Mouse (Mus musculus): ENCODE data around the gene Srsf3.
"Not testable (repeated sequence)": the region's sequence is repeated elsewhere in the genome, so short reads cannot be mapped to it uniquely, and the experiment has no call there.

Srsf3 gene

DNA sequence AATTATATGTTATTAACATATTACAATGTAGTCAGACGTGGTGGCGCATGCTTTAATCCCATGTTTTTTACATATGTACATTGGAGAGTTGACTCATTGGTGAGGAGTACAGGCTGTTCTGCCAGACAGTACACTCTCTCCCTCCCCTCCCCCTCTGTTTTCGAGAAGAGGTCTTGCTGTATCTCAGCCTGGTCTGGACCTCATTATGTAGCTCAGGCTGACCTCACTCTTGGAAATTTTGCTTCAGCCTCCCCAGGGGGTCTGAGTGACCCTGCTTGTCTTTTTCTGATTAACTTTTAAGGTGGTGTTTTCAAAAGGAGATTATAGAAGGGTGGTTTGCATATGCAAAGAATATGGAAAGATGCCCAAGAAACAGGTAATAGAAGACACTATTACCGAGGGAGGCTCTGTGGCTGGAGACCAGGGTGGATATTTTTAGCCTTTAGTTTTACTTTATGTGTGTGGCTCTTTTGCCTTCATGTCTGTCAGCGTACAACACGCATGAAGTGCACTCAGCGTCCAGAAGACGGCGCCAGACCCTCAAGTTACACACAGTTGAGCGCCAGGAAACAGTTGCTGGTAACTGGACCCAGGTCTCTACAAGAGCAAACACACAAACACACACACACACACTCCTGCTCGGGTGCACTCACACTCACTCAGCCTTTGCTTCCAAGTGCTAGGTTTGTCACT lies 14.0 kb upstream of the Srsf3 start:
- no peak for DNase-seq (ENCODE audit: low read depth, low spot score)

DNA sequence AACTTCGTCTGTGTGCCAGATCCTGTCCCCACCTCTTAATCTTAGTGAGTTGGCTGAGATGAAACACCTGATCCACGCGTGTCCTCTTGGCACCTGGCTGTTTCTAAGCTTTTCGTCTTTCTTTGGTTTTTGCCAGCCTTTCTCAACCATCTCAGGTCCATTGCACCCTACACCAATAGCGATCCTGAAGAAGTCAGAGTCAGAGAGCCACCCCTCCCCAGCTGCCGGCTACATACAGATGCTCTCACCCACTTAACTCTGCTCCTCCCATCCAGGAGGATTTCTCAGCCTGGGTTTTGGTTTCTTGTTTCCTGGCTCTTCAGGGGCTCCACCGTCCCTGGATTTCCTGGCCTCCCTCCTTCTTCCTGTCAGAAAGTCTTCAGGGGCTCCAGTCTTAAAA lies 13.0 kb upstream of the Srsf3 start:
- DNase-seq (ENCODE audit: low read depth, low spot score): no peak

DNA sequence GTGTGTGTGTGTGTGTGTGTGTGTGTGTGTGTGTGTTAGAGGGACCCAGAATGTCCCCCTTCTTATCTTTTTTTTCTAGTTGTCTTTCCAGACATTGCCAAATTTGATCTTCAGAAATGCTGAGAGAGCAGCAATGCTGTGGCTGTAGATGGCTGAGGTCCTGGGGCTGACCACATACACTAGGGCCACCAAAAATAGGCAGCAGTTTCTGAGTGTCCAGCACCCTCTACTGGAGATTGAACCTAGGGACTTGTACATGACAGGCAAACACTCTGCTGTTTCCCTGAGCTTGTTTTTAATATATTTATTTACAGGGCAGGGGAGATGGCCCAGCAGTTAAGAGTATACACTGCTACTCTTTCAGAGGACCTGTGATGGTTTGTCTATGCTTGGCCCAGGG lies 12.0 kb upstream of the Srsf3 start:
- DNase-seq (ENCODE audit: low read depth, low spot score): no peak

DNA sequence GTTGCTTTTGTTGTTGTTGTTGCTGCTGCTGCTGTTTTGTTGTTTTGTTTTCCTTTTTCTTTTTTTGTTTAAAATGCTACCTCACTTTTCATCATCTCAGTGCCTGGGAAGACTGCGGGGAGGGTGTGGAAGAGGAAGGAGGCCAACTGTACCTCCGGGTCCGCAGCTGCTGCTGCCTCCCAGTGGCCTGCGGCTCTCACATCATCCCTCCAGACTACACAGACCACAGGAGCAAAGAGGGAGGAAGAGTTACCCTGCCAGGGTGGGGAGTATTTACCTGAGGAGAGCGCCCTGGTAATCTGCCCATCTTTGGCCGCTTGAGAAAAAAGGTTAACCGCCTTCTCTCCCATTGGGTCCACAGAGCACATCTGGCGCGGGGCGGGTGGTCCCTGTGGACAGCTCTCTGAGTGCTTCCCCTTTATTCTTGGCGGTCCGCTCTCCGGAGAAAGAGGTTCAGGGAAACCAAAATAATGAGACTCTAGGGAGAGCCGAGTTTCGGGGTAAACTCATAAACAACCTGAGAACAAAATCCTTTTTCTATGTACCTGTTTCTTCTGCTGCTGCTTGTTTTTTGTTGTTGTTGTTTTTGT lies 10.1 kb upstream of the Srsf3 start:
- DNase-seq (ENCODE audit: low read depth, low spot score): no peak

DNA sequence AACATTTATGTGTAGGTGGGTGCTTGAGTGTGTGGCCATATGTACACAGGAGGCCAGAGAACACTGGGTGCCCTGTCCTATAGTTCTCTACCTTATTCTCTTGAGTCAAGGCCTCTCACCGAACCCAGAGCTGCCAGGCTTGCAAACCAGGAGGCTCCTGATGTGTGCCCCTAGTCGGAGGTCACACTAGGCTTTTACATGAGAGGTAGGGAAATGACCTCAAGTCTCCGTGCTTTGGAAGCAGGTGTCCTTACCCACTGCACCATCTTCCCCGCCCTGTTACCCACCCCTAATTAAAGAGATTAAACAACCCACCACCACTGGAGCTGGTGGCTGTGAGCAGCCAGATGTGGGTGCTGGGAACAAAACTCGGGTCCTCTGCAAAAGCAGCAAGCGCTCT lies 9.1 kb upstream of the Srsf3 start:
- DNase-seq (ENCODE audit: low read depth, low spot score): no peak

DNA sequence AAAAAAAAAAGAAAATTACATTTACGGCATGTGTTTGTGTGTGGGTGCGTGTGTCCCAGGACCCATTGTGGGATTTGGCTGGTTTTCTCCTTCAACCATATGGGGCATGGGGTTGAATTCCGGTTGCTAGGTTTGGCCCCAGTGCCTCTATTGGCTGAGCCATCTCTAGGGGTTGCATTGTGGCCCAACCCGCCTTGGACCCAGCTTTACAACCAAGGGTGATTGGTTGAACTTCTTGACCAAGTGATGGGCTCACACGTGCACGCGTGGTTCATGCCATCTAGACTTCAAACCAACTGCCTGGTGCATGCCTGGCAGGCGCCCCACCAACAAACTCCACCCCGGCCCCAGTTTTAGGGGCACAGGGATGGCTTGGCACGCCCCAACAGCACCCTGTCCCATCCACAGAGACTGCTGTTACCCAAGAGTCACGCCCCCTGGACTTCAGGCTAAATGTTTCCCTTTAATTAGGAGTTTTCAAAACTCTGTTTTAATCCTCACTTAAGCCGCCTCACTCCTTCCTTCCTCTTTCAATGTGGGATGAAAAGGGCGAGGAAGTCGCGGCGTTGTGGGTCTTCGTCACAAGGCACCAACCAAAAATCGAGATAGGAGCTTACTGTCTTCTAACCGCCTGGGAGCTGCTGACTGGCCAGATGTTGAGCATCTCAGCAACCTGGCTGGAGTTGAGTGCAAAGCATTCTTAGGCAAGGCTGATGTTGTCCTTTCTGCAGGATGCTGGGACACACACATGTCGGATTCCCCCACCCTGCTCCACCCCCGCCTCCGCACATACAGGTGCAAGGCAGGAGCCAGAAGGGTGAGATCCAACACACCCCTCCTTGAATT lies 8.2 kb upstream of the Srsf3 start:
- DNase-seq (ENCODE audit: low read depth, low spot score): no peak

DNA sequence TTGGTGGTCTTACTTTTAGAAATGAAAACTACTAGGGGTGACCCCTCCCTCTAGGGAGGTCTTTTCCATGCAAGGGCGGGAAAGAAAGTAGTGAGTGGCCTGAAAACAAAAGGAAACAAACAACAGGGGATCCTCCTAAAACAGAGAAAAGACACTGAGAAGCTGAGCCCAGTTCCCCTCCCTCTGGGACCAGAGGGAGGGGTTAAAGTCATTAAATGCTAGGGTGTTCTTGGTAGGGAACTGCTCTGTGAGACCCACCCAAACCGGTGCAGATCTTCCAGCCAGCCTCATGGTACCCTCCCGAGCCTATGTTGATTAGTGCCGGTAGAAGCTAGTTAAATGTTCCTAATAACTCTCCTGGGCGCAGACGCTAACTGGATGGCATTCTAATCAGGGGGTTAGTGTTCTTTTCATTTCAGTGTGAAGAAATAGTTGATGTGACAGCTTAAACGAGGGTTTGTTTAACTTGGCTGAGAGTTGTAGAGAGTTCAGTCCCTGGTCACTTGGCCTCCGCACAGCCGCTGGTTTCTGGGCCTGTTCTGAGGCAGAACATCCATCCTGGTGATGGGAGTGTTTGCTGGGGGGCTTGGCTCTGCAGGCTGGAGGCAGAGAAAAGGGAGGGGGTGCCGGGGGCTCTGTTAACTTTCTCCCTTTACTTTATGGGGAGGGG lies 7.4 kb upstream of the Srsf3 start:
- DNase-seq (ENCODE audit: low read depth, low spot score): no peak

DNA sequence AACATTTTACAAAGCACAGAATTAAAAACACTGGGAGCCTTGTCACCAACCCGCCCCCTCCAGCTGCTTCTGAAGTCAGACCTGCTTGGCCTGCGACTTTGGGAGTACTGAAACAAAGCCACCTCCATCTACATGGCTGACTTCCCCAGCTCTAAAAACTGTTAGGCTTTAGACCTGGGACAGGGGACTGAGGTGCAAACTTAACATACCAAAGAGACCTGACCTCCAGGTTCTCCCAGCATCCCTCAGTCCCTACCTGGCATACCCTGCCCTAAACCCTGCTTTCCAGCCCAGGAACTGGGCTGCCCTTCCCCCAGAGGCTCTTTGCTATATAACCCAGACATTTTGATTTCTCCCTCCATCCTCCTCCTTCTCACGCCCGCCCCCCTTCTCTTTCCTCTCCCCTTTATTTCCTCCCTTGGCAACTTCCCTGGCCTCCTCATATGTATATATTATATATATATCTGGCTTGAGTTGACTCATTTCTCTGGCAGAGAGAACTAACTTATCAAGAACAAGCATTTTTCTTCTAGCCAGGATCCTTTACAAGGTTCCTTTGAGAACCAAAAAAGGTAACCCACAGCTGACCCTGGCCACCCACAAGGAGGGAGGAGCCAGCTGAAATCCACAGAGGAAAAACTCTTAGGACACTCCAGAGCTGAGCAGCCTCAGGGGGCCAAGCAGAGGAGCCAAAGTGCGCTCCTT lies 5.6 kb upstream of the Srsf3 start:
- no peak for DNase-seq (ENCODE audit: low read depth, low spot score)

DNA sequence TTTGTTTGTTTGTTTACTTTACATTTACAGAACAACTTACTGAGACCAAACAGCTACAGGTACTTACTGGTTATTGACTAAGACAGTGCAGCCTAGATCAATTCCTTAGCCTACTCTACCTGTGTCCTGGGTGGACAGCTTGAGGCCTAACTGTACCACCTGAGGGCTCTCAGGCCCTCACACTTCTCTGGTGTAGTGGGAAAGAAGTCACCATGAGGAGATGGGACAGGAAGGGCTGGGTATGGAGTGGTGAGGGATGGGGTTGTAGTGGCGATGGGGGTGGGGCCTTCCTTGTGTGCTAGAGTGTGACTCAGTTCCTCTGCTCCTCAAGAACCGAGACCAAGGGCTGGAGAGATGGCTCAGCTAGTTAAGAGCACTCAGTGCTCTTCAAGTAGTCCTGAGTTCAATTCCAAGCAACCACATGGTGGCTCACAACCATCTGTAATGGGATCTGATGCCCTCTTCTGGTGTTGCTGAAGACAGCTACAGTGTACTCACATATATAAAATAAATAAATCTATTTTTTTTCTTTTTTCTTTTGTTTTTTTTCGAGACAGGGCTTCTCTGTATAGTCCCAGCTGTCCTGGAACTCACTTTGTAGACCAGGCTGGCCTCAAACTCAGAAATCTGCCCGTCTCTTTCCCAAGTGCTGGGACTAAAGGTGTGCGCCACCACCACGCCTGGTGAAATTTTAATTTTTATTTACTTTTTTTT lies 1.9 kb upstream of the Srsf3 start:
- DNase-seq (ENCODE audit: low read depth, low spot score): no peak

DNA sequence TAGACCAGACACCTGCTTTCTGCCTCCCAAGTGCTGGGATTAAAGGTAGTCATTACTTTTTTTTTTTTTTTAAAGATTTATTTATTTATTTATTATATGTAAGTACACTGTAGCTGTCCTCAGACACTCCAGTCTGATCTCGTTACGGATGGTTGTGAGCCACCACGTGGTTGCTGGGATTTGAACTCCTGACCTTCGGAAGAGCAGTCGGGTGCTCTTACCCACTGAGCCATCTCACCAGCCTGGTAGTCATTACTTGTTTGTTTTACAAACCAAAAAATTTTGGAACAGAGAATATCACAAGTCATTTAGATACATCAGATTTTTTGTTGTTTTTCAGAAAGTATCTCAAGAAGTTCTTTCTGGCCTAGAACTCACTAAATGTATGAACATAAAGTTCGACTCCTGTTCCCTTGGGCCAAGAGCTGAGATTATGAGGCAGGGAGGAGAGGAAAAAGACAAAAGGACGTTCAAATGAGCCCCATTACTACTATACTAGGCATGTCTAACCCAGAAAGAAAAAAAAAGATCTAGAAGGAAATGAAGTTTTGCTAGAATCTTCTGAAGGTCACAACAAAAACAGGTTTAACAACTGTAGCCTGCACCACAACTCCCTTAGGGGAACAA lies 1.2 kb upstream of the Srsf3 start:
- not testable (repeated sequence) for DNase-seq (ENCODE audit: low read depth, low spot score)

DNA sequence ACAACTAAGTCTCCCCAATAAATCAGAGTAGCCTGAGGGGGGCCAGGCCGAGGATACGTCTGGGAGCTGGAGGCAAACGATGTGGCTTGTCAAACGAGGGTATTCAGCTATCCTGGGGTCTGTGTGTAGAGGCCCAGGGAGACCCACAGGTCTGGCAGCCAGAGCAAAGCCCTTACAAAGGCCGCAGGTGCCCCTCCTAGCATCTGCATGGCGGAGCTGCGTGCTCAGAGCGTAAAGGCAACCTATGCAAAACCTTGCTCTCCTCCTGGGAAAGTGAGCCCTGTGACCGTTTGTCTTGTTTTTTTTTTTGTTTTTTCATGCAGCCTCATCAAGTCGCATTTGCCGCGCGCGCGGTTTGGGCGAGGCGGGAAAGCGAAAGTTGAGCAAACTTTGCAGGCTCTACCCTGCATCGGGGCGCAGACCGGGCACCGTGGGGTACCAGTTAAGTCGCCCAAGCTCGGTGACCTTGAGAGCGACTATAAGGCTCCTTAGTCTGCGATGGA lies 606 bp upstream of the Srsf3 start:
- peak; percentile 45 for DNase-seq (ENCODE audit: low read depth, low spot score)

DNA sequence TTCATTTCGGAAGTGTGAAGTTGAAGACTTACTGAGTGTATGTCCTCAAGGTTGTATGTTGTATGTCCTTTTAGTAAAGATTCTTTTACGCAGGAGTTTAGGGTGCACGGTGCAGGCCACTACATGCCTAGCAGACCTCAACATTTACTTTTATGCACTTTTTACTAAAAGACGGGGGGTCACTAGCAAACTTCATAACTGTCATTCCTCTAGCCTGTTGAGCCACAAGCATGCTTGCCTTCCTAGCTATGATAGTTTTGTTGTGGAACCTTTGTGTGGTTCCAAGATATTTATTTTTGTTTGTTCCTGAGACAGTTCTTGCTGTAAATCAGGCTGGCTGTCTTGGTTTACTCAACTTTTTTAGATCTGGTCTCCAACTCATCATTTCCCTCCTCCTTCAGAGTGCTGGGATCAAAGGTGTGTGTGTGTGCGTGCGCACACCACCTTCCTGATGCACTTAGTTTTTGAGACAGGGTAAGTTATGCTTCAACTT lies 1.2 kb downstream of the Srsf3 start:
- DNase-seq (ENCODE audit: low read depth, low spot score): no peak

DNA sequence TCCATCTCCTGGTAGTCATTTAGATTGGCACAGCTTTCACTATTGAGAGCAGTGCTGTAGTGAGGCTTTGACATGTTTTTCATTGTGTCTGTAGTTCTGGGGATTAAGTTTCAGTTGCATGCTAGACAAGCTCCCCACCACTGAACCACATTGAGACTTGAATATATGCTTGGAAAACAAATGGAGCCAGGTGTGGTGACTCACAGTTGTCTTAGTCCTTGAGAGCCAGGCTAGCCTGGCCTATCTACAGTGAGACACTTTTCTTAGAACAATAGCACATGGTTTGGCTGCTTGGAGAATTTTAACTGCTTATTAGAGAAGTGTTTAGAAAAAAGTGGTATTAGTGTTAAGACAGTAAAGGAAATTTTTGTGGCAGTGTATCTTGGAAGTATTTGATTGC lies 1.8 kb downstream of the Srsf3 start:
- DNase-seq (ENCODE audit: low read depth, low spot score): no peak

DNA sequence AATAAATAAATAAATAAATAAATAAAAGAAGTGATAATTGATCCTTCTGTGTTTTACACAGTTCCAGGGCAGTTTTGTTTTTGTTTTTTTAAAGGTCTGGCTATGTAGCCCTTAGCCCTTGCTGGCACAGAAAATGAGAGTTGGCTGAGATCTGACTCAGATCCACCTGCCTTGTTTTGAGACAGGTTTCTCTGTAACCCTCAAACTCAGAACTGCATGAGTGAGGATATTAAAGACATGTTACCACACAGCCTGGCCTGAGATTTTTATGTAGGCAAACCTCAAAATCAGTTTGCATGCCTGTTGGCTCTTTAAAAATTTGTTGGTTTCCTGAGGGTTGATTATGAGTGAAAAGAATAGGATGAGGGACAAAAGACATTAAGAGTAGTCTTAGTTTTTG lies 3.1 kb downstream of the Srsf3 start:
- no peak for DNase-seq (ENCODE audit: low read depth, low spot score)

DNA sequence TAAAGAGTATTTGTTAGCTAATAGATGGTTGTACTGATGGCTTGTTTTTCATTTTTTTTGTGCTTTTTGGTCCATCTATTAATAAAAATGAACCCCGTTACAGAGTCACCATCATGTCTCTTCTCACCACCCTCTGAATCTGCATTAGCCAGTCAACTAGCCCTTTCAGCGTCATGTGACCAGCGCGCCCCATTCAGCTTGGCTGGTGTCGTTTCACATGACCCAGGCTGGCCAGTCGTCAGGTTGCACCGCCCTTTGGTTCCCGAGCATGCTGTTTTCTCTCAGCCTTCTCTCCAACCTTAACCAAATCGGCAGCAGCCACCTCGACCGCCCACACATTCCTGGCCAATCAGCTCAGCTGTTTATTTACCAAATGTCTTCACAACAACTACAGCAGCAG lies 6.9 kb downstream of the Srsf3 start:
- DNase-seq (ENCODE audit: low read depth, low spot score): no peak

DNA sequence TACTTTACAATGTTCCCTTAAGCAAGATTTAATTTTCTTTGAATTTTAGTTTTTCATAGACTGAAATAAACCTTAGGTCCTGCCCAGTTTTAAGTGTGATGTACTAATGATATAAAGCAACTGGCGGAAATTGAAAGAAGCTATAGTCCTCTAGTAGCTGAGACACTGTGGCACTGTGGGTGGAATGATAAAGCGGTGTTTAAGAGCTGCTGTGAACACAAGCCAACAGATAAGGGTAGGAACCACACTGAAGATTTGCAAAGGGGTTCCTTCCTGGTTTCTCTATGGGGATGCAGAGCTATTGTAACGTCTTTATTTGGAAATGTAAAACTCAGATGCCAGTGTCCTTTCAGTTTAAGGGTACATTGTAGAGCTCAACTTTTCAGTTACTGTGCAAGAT lies 9.2 kb downstream of the Srsf3 start:
- DNase-seq (ENCODE audit: low read depth, low spot score): not testable (repeated sequence)

DNA sequence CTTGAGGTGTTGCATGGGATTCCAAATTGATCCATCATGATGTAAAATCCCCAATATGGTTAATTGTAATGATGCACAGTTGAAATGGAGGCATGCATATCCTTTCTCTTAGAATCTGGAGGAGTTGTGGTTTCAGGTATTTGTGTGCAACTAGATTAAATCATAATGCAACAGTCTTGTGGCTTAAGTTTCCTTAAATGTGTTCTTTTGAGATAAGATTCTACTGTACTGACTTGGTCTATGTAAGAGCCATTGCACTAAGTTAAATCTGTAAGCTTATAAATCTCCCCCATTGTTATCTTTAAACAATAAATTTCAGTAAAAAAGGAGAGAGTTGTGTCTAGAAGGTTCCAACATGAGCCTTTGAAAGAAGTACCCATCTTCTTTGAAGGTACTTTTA lies 10.1 kb downstream of the Srsf3 start:
- no peak for DNase-seq (ENCODE audit: low read depth, low spot score)

DNA sequence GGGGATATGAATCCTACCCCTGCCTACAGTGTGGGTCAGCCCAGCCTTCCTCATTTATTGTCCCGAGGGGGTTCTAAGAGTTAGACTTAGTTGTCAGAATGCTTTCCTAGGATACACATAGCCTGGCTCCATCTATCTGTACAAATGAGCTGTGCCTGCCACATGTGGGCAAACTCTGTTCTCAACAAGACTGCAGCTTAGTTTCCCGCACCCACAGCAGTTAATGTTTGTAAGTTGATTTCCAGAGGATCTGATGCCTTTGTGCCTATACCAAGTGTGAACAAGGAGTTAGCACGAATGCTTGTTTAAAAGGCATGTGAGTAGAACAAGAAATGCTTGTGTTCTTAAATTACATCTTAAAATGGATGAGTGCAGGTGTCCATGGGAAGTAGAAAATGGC lies 11.2 kb downstream of the Srsf3 start:
- DNase-seq (ENCODE audit: low read depth, low spot score): no peak

DNA sequence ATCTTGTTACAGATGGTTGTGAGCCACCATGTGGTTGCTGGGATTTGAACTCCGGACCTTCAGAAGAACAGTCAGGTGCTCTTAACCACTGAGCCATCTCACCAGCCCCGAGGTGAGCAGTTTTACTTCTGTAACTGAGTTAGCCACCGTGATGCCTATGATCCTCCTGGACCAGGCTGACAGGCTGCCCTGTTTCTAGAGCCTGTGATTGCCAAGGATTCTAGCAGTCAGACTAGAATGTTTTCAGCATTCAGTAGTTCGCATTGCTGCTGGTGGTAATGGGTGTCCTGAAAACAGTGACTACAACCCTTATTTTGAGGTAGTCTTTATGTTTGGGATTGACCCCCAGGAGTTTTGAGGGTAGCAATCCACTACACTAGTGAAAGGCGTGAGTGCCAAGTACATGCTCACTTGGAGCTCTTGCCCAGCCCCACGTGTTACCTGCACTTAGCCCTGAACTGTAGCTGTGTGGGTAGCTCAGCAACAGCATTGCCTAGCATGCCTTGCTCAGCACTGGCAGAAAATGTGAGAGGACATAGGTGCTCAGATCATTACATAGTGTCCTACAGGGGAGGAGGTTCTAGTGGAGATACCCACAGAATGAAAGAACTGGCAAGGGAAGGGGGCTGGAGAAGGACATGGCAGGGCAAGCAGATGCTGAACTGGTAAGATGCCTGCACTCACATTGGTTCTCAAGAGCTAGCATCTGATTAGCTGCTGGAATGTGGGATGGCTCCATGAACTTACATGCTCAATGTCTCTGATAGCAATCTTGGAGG lies 11.9 kb downstream of the Srsf3 start:
- no peak for DNase-seq (ENCODE audit: low read depth, low spot score)
